Mouse (Mus musculus): Measurements from ENCODE around the gene Frmpd4.

- TF ChIP-seq POLR2A (IDR thresholded peaks at IDR 0.05; ENCODE audit: insufficient read length, low read depth) (no peak), E2F4 (IDR thresholded peaks at IDR 0.05; ENCODE audit: insufficient read depth) (no peak), MYOD1 (IDR thresholded peaks at IDR 0.05; ENCODE audit: control insufficient read depth in 1 of 3, insufficient read length in 2 of 3, low read depth in 2 of 3) (no peak)
Measured at GRCm38 (mm10) chrX:168122806-168123588, 454.0 kb downstream of the Frmpd4 start.

Measured in myocyte (in vitro differentiated cells).